Mouse (Mus musculus): ENCODE measurements around the gene Ldah.
A peak's percentile ranks its signal among the peaks of the same experiment; 100 is the strongest.

The Ldah gene

DNA sequence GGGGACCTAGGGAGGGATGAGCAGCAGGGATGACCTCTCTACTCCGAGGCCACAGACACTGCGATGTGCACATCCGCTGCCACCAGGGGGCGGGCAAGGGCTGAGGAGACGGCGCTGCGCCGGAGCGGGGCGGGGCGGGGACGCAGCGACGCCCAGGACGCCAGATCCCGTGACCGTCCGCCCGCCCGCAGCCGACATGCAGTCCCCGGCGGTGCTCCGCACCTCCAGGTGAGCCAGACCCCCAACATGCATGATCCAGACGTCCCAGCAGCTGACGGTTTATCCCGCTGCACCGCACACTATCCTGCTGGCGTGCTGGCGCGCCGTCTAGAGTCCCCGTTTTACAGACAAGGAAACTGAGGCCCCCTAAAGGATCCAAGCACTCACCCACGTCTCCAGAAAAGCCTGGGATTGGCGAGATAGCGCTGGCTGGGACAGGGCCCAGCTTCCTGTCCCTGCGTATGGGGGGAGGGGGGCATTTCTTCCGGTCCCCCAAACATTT lies 105.4 kb downstream of the Ldah start, which contains the start of gene Hs1bp3:
Hs1bp3 (plus strand) TSS at position 163 of the 502 bp plus-strand sequence.
- DNase-seq (ENCODE audit: low spot score) = peak; percentile 91

DNA sequence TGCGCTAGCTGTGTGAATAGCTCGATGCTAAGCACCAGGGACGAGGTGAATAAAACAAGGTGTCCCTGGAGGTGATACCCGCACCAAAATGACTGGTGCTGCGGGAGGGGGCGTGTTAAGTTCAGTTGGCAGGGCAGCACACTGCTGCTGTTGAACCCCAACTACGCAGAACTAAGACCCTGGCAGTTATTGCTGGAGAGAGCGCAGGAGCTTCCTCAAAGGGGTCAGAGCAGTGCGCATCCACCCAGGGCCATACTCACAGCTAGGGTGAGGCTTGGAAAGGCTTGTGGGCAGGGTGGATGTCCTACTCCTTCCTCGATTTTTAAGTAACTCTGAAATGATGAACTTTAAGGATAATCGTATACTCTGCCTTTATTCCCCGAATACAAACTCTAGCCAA lies 105.9 kb downstream of the Ldah start:
- DNase-seq (ENCODE audit: low spot score) = no peak

DNA sequence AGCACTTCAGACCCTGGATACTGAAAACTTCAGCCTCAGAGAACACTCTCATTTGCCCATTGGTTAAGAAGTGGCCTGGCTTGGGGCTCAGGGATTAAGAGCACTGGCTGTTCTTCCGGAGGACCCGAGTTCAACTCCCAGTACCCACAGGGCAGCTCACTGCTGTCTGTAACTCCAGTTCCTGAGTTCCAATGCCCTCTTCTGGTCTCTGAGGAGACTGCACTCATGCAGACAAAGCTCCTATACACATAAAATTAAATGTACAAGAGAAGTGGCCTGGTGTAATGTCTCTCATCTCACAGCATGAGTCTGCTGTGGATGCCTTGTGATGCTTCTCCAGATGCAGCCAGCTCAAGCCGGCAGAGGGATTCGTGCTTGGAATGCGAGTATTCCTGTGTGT lies 108.6 kb downstream of the Ldah start:
- DNase-seq (ENCODE audit: low spot score) = no peak

GRCm38 (mm10) chr12:8320084-8320713 lies 112.3 kb downstream of the Ldah start:
- DNase-seq (ENCODE audit: low spot score) = peak; percentile 78

GRCm38 (mm10) chr12:8321506-8321905 lies 113.6 kb downstream of the Ldah start:
- DNase-seq (ENCODE audit: low spot score) = no peak

DNA sequence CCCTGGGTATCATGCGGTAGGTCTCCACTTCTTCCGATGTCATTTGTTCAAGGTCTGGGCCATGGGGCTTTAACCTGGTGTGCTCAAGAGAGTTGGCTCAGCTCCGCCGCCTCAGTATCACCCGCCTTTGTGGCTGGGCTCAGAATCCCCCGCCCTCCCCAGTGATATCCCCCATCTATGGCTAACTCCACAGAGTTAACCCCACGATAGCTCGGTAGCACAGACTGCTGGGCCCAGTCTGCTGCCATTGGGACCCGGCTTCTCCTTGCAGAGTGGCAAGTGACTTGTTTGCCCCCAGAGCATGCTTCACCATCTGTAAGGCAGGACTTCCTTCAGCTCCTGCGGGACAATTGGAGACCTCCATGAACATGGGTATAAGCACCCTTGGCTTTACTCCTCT lies 116.2 kb downstream of the Ldah start:
- DNase-seq (ENCODE audit: low spot score) = no peak

DNA sequence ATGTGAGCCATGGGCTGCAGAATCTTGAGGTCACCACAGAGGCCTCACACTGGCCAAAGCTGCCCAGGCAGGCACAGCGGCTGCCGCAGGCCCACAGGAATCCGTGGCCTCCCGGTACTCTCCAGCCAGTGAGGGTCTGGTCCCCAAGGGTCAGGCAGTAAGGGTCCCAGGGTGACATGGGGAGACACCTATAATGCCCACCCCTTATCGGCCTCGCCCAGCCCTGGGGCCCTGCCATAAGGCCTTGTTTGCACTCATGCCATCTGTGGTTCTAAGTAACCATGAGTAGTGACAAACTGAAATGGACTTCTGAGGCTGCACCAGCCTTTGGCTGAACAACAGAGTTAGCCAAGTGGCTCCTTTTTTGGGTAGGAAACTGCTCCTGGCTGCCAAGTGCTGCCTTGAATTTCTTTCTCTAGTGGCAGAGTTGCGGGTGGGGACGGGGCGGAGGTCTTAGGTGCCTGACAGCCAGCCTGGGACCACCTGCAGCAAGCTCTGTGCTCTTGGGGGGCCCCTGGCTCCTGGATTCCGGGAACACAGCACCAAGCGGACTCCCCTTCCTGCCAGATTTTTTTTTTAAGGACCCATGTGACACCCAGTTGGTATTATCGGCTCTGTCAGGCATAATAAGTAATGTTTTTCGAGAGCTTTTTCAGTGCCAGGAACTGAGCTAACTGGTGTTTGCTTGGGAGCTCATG lies 117.5 kb downstream of the Ldah start:
- DNase-seq (ENCODE audit: low spot score) = no peak

DNA sequence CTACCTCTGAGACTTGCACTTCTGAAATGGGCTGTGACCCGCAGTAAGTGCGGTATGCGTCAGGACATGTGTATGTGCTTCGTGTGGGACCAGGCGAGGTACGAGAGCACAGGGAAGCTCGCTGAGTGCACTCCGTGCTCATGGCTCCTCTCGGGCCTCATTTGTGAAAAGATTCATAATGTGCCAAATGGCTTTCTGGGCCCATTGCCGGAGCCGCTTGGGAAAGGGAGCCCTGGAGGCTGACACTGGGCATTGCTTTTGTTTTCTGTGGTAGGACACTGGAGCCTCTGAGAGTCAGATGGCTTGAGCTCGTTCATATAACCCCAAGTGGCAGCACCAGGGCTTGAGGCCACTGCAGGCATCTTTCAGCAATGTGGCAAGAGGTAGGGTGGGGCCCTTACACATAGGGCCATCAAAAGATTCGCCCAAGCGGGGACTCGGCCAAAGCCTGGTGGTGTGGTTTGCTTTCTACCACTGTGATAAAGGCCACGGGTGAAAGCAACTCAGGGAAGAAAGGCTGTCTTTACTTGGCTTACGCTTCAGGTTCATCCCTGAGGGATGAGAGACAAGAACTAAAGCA lies 118.1 kb downstream of the Ldah start:
- no peak for DNase-seq (ENCODE audit: low spot score)

- DNase-seq (ENCODE audit: low spot score) = peak; percentile 95
Observed at GRCm38 (mm10) chr12:8326825-8327674, 119.1 kb downstream of the Ldah start.

GRCm38 (mm10) chr12:8327675-8328053 lies 119.8 kb downstream of the Ldah start:
- no peak for DNase-seq (ENCODE audit: low spot score)

DNA sequence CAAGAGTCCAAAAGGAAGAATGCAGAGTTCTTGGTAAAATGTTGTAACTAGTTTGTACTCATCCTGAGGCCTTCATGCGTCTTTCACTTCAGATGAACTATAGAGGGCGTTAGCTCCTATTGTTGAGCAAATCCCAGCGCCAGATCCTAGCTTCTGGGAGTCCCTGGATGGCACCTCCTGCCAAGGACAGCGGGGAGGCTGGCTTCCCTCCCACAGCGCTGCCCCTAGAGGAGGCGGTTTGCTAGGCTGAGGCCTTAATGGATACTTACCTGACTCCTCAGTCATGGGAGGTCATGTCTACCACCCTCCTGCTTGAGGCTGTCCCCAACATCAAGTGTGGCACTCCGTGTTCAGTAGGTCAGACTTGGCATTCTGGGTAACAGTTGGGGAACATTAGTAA lies 121.3 kb downstream of the Ldah start:
- DNase-seq (ENCODE audit: low spot score) = no peak

DNA sequence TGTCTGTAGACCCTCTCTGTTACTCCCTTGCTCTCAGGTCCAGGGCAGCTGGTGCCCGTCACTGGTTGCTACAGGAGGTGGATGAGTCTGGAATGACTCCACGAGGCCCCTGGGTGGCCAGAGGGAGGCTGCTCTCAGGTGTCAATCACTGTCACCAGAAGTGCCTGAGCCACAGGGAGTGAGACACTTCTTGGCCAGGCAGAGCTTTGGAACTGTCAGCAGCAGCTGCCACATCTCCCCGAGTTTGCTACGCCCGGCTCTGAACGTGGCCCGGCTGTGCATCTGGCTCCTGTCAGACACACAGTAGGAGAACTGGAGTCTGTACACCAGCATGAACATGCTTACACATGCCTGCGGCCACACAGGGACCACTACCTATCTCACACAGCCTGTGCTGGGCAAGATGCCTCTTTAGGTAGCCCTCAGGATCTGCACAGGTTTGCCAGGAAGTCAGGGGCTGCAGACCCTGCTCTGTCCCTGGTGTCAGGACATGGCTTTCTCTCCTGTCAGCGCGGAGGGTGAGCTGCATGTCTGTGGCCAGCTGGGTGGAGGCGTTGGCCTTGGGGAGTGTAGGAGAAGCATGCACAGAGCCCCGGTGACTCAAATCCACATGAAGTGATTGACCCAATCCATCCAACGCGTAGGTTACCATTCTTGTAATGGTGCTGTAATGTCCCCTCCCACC lies 123.7 kb downstream of the Ldah start:
- peak; percentile 27 for DNase-seq (ENCODE audit: low spot score)

- DNase-seq (ENCODE audit: low spot score) = no peak
Observed at GRCm38 (mm10) chr12:8332174-8332542, 124.3 kb downstream of the Ldah start.

GRCm38 (mm10) chr12:8333617-8334016 lies 125.7 kb downstream of the Ldah start:
- no peak for DNase-seq (ENCODE audit: low spot score)

DNA sequence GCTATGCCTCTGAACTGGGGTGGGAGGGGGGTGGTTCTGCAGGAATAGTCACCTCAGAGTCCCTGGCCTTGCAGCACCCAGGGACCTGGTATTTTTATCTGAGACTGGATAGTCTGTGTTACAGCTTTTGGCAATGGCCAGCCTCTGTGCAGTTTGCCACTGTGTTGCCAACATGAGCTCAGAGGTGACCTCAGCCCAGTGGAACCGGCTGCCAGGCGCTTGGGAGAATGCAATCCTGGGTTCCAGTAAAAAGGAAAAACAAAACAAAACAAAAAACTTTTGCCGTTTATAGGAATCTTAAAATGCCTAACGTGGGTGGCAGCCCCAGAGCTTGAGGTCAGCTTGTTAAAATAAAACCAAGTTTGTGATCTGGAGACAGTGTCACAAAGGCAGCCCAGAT lies 126.4 kb downstream of the Ldah start:
- no peak for DNase-seq (ENCODE audit: low spot score)

Data from urinary bladder, postnatal 25 days (tissue).